Mouse (Mus musculus) testis, adult 2 months (tissue): ENCODE measurements at regions not wholly inside any gene's neighbourhood (a gene's known extent, or its start where the extent isn't known, plus 50 kb on each side); places are given as distances from the start of the nearest gene placed in this dataset.

Experiments
- H3K27ac ChIP-seq: fragments of 200-500 bp; 2 replicates; pipeline ENCODE4 v1.5.1; 2012; ENCODE audit warnings: low read depth, low read length; ENCODE audit not compliant: control insufficient read depth, insufficient read depth
- H3K27me3 ChIP-seq: fragments of 200-500 bp; 2 replicates; pipeline ENCODE4 v1.6.1; 2012; ENCODE audit warnings: mild to moderate bottlenecking, low read length, moderate library complexity; ENCODE audit not compliant: control insufficient read depth, insufficient read depth
- H3K36me3 ChIP-seq: fragments of 200-500 bp; 2 replicates; pipeline ENCODE4 v1.6.1; 2012; ENCODE audit warnings: mild to moderate bottlenecking, low read length; ENCODE audit not compliant: control insufficient read depth, insufficient read depth
- H3K4me1 ChIP-seq: fragments of 200-500 bp; 2 replicates; pipeline ENCODE4 v1.6.1; 2012; ENCODE audit warnings: low read length; ENCODE audit not compliant: control insufficient read depth, insufficient read depth
- H3K4me3 ChIP-seq: fragments of 200-500 bp; 2 replicates; pipeline ENCODE4 v1.5.1; 2012; ENCODE audit warnings: low read depth, mild to moderate bottlenecking, low read length, moderate library complexity, mixed read lengths; ENCODE audit not compliant: control insufficient read depth
- CTCF ChIP-seq: fragments of 200-500 bp; IDR thresholded peaks from 2 replicates; pipeline ENCODE4 v1.5.1; 2012; ENCODE audit warnings: low read depth, mild to moderate bottlenecking, inconsistent platforms, low read length, moderate library complexity; ENCODE audit not compliant: control insufficient read depth, insufficient read depth, insufficient replicate concordance
- POLR2A ChIP-seq: fragments of 200-500 bp; IDR thresholded peaks from 2 replicates; pipeline ENCODE4 v1.6.1; 2012; ENCODE audit warnings: low read depth, mild to moderate bottlenecking, inconsistent platforms, low read length, moderate library complexity; ENCODE audit not compliant: control insufficient read depth

- no peaks in the 10 kb centered on the region for H3K4me1 ChIP-seq
- no peak overlapping the region for H3K27ac ChIP-seq
- H3K36me3 ChIP-seq: no peaks in the 10 kb centered on the region
- H3K27me3 ChIP-seq: no peaks in the 10 kb centered on the region
- no peak for TF ChIP-seq POLR2A
- TF ChIP-seq CTCF: no peak
- H3K4me3 ChIP-seq: no peak overlapping the region
Observed at GRCm38 (mm10) chr8:10893709-10894108, 114.5 kb downstream of the Irs2 start.

- Histone ChIP-seq H3K27me3 (no peaks in the 10 kb centered on the region), H3K36me3 (no peaks in the 10 kb centered on the region), H3K4me1 (no peaks in the 10 kb centered on the region), H3K4me3 (no peak overlapping the region), H3K27ac (no peak overlapping the region)
- TF ChIP-seq POLR2A: no peak
- no peak for TF ChIP-seq CTCF
Observed at GRCm38 (mm10) chr8:10891906-10892305, 116.4 kb downstream of the Irs2 start.

GRCm38 (mm10) chr8:10891440-10891839 lies 116.8 kb downstream of the Irs2 start:
- Histone ChIP-seq H3K4me3 (no peak overlapping the region), H3K27me3 (no peaks in the 10 kb centered on the region), H3K4me1 (no peaks in the 10 kb centered on the region), H3K36me3 (no peaks in the 10 kb centered on the region), H3K27ac (no peak overlapping the region)
- TF ChIP-seq POLR2A (no peak), CTCF (no peak)

- TF ChIP-seq POLR2A (no peak), CTCF (no peak)
- Histone ChIP-seq H3K4me1 (no peaks in the 10 kb centered on the region), H3K27me3 (no peaks in the 10 kb centered on the region), H3K36me3 (no peaks in the 10 kb centered on the region), H3K27ac (no peak overlapping the region), H3K4me3 (no peak overlapping the region)
Observed at GRCm38 (mm10) chr8:10885452-10885851, 122.8 kb downstream of the Irs2 start.

GRCm38 (mm10) chr8:10883418-10883817 lies 124.8 kb downstream of the Irs2 start:
- Histone ChIP-seq H3K4me1 (no peaks in the 10 kb centered on the region), H3K4me3 (no peak overlapping the region), H3K27me3 (no peaks in the 10 kb centered on the region), H3K27ac (no peak overlapping the region), H3K36me3 (no peaks in the 10 kb centered on the region)
- TF ChIP-seq POLR2A (no peak), CTCF (no peak)

GRCm38 (mm10) chr8:10882381-10882780 lies 125.9 kb downstream of the Irs2 start:
- Histone ChIP-seq H3K27me3 (no peaks in the 10 kb centered on the region), H3K4me1 (no peaks in the 10 kb centered on the region), H3K27ac (no peak overlapping the region), H3K36me3 (no peaks in the 10 kb centered on the region), H3K4me3 (no peak overlapping the region)
- TF ChIP-seq POLR2A: no peak
- TF ChIP-seq CTCF: no peak

GRCm38 (mm10) chr8:10879883-10880282 lies 128.4 kb downstream of the Irs2 start:
- H3K4me3 ChIP-seq: no peak overlapping the region
- no peaks in the 10 kb centered on the region for H3K27me3 ChIP-seq
- no peak overlapping the region for H3K27ac ChIP-seq
- no peaks in the 10 kb centered on the region for H3K4me1 ChIP-seq
- no peaks in the 10 kb centered on the region for H3K36me3 ChIP-seq
- TF ChIP-seq CTCF: no peak
- no peak for TF ChIP-seq POLR2A
